Mouse (Mus musculus): Measurements from ENCODE around the gene Dkc1.

GRCm38 (mm10) chrX:75102293-75102692 lies 6.6 kb downstream of the Dkc1 start:
- TF ChIP-seq CTCF (IDR thresholded peaks at IDR 0.05; ENCODE audit: borderline replicate concordance, control insufficient read depth, extremely low read depth, insufficient read depth, low read length, poor library complexity) (no peak), POLR2A (IDR thresholded peaks at IDR 0.05; ENCODE audit: control insufficient read depth, extremely low read depth, insufficient read depth, low read length, poor library complexity) (no peak)

Data from thymus, adult 2 months (tissue).